ENCODE assay signal across 9 mouse cellular contexts in genomic region chr16:18108221-18108966, GRCm38 (mm10). TPM values are rescaled to one million over a fixed set of nuclear protein-coding genes. Genes with fewer than 3 reads are reported as not detected.
A peak's percentile ranks its signal among the peaks of the same experiment; 100 is the strongest.
DNase-seq lines count a peak whose midpoint lies in the region; ATAC-seq and TF ChIP-seq lines count a peak whose summit lies in the region.
"Had no signal": no experiment of that assay in that cellular context is flagged by ENCODE, and none has a peak within 500 bp of the region (broad histone marks: within the 10 kb centered on the region; RNA-seq: fewer than 3 reads in every experiment).

No protein-coding gene starts in this region.

- no peak overlapping the region for H3K9ac ChIP-seq in ES-Bruce4 (ENCODE audit: low read depth, poor library complexity, severe bottlenecking)
- H3K9ac ChIP-seq in forebrain, embryonic 13.5 days = no peak overlapping the region
- no peak overlapping the region for H3K9ac ChIP-seq in hindbrain, embryonic 11.5 days (ENCODE audit: low read depth, low read length)
- H3K9ac ChIP-seq: embryonic facial prominence, embryonic 12.5 days had no signal

- H3K36me3 ChIP-seq in ES-Bruce4 (ENCODE audit: control insufficient read depth, insufficient read depth, low read length, poor library complexity, severe bottlenecking) = no peaks in the 10 kb centered on the region
- no peaks in the 10 kb centered on the region for H3K36me3 ChIP-seq in forebrain, embryonic 13.5 days (ENCODE audit: poor library complexity, severe bottlenecking)
- no peaks in the 10 kb centered on the region for H3K36me3 ChIP-seq in hindbrain, embryonic 11.5 days (ENCODE audit: control insufficient read depth, insufficient read depth, low read length)
- H3K36me3 ChIP-seq: embryonic facial prominence, embryonic 12.5 days had no signal

- TF ChIP-seq CTCF in ES-Bruce4 (IDR thresholded peaks at IDR 0.05; ENCODE audit: low read depth, low read length) = peak; percentile 88
- peak; percentile 87 for TF ChIP-seq CTCF in bone marrow, adult 2 months (IDR thresholded peaks at IDR 0.05; ENCODE audit: control insufficient read depth, insufficient read depth, low read length)

- no peak for TF ChIP-seq POLR2A in ES-Bruce4 (IDR thresholded peaks at IDR 0.05; ENCODE audit: insufficient read depth, low read length)
- no peak for TF ChIP-seq POLR2A in bone marrow, adult 2 months (IDR thresholded peaks at IDR 0.05; ENCODE audit: borderline replicate concordance, control insufficient read depth, low read depth, low read length)

- TF ChIP-seq EP300 in ES-Bruce4 (IDR thresholded peaks at IDR 0.05; ENCODE audit: insufficient read depth, low read depth, low read length) = no peak

- H3K4me2 ChIP-seq in forebrain, embryonic 13.5 days = no peak overlapping the region
- no peak overlapping the region for H3K4me2 ChIP-seq in hindbrain, embryonic 11.5 days (replicated peaks; ENCODE audit: low read depth, low read length)
- H3K4me2 ChIP-seq: embryonic facial prominence, embryonic 12.5 days had no signal

- H3K27me3 ChIP-seq in ES-Bruce4 (ENCODE audit: control insufficient read depth, insufficient read depth, low read length, poor library complexity, severe bottlenecking) = no peaks in the 10 kb centered on the region
- no peaks in the 10 kb centered on the region for H3K27me3 ChIP-seq in forebrain, embryonic 13.5 days
- no peaks in the 10 kb centered on the region for H3K27me3 ChIP-seq in hindbrain, embryonic 11.5 days (ENCODE audit: control insufficient read depth, insufficient read depth, low read length)

- H3K4me1 ChIP-seq in ES-Bruce4 (ENCODE audit: control insufficient read depth, insufficient read depth, low read length) = no peaks in the 10 kb centered on the region
- no peaks in the 10 kb centered on the region; the same call in none of the 2 replicates for H3K4me1 ChIP-seq in bone marrow, adult 2 months (ENCODE audit: control insufficient read depth, insufficient read depth, low read length)
- H3K4me1 ChIP-seq in forebrain, embryonic 13.5 days = no peaks in the 10 kb centered on the region
- H3K4me1 ChIP-seq in hindbrain, embryonic 11.5 days (replicated peaks; ENCODE audit: control insufficient read depth, insufficient read depth, low read length) = no peaks in the 10 kb centered on the region

- no peak overlapping the region for H3K4me3 ChIP-seq in ES-Bruce4 (ENCODE audit: low read depth, low read length)
- H3K4me3 ChIP-seq in bone marrow, adult 2 months (replicated peaks; ENCODE audit: control insufficient read depth, low read depth, low read length) = no peak overlapping the region
- no peak overlapping the region for H3K4me3 ChIP-seq in forebrain, embryonic 13.5 days
- H3K4me3 ChIP-seq in hindbrain, embryonic 11.5 days (ENCODE audit: low read depth, low read length) = no peak overlapping the region
- H3K4me3 ChIP-seq: embryonic facial prominence, embryonic 12.5 days had no signal

- DNase-seq in hindbrain, embryonic 11.5 days (ENCODE audit: low spot score) = peak; percentile 80
- peak; percentile 71 for DNase-seq in layer of hippocampus, adult 9-10 months (ENCODE audit: low spot score)
- peak; percentile 76 for DNase-seq in lung, postnatal 14 days
- peak; percentile 51 for DNase-seq in ovary, postnatal 14 days (ENCODE audit: low spot score)

- ATAC-seq in forebrain, embryonic 13.5 days = peak; percentile 74
- peak; percentile 71; the same call in 1 of the 2 replicates for ATAC-seq in hindbrain, embryonic 11.5 days (ENCODE audit: low FRiP score)
- ATAC-seq in erythroid progenitor cell, adult 5-6 weeks (replicated peaks; ENCODE audit: low FRiP score, poor library complexity, severe bottlenecking) = no peak

- no peaks in the 10 kb centered on the region for H3K9me3 ChIP-seq in ES-Bruce4 (replicated peaks; ENCODE audit: control insufficient read depth, insufficient read depth, low read length, poor library complexity, severe bottlenecking)
- peaks cover 9% of the 10 kb centered on the region for H3K9me3 ChIP-seq in forebrain, embryonic 13.5 days (replicated peaks)
- no peaks in the 10 kb centered on the region for H3K9me3 ChIP-seq in hindbrain, embryonic 11.5 days (ENCODE audit: control insufficient read depth, low read length)
- H3K9me3 ChIP-seq: embryonic facial prominence, embryonic 12.5 days had no signal

- WGBS in bone marrow, adult 2 months = 50% methylated on average over 5 of the region's 5 CpGs
- WGBS in forebrain, embryonic 13.5 days = 61% methylated on average over 5 of the region's 5 CpGs
- 60% methylated on average over 5 of the region's 5 CpGs for WGBS in hindbrain, embryonic 11.5 days

- H3K27ac ChIP-seq in ES-Bruce4 (ENCODE audit: insufficient read depth, low read length) = no peak overlapping the region
- H3K27ac ChIP-seq in bone marrow, adult 2 months (ENCODE audit: control insufficient read depth, insufficient read depth, low read depth, low read length, poor library complexity) = no peak overlapping the region
- H3K27ac ChIP-seq in forebrain, embryonic 13.5 days = no peak overlapping the region
- H3K27ac ChIP-seq in hindbrain, embryonic 11.5 days (ENCODE audit: low read depth, low read length) = no peak overlapping the region
- H3K27ac ChIP-seq: embryonic facial prominence, embryonic 12.5 days had no signal

RNA-seq across cellular contexts. Expression of gene Prodh, which starts 18.4 kb away (rescaled TPM):
- 8.7 and 9.2 TPM in 2 replicates for polyA plus RNA-seq in ES-Bruce4 (2011; ENCODE audit: insufficient read depth, insufficient read length, low read depth, missing spikeins)
- 7.8 and 20.6 TPM in 2 replicates for polyA plus RNA-seq in bone marrow, adult 2 months (2011; ENCODE audit: insufficient read depth, insufficient read length, low replicate concordance, missing spikeins)
- polyA plus RNA-seq in forebrain, embryonic 13.5 days (2015; fragmentation: Nextera tagmentation; extraction: Ambion mirVana) = 3.7 and 6.3 TPM in 2 replicates
- 7.8 and 8.3 TPM in 2 replicates for polyA plus RNA-seq in hindbrain, embryonic 11.5 days (2014; fragmentation: Nextera tagmentation; extraction: Ambion mirVana)
- total RNA-seq in erythroid progenitor cell, adult 5-6 weeks (2015; ENCODE audit: low replicate concordance) = not detected in 2 replicates
- total RNA-seq in erythroid progenitor cell, adult 5-6 weeks (2017; ENCODE audit: low replicate concordance) = 3.4 and 5.0 TPM in 2 replicates

RNA-seq across cellular contexts. Expression of gene Rtn4r, which starts 19.0 kb away (rescaled TPM):
- 2.2 TPM in 2 replicates for polyA plus RNA-seq in ES-Bruce4 (2011; ENCODE audit: insufficient read depth, insufficient read length, low read depth, missing spikeins)
- polyA plus RNA-seq in bone marrow, adult 2 months (2011; ENCODE audit: insufficient read depth, insufficient read length, low replicate concordance, missing spikeins) = 0.77 and 1.2 TPM in 2 replicates
- 7.3 and 7.8 TPM in 2 replicates for polyA plus RNA-seq in forebrain, embryonic 13.5 days (2015; fragmentation: Nextera tagmentation; extraction: Ambion mirVana)
- polyA plus RNA-seq in hindbrain, embryonic 11.5 days (2014; fragmentation: Nextera tagmentation; extraction: Ambion mirVana) = 3.3 and 3.4 TPM in 2 replicates
- 1.4 TPM in 1 of 2 replicates, not detected in the other for total RNA-seq in erythroid progenitor cell, adult 5-6 weeks (2015; ENCODE audit: low replicate concordance)
- total RNA-seq in erythroid progenitor cell, adult 5-6 weeks (2017; ENCODE audit: low replicate concordance) = 1.6 TPM in 1 of 2 replicates, not detected in the other

RNA-seq across cellular contexts. Expression of gene Dgcr6, which starts 55.7 kb away (rescaled TPM):
- 30.2 and 31.0 TPM in 2 replicates for polyA plus RNA-seq in ES-Bruce4 (2011; ENCODE audit: insufficient read depth, insufficient read length, low read depth, missing spikeins)
- 39.7 and 71.5 TPM in 2 replicates for polyA plus RNA-seq in bone marrow, adult 2 months (2011; ENCODE audit: insufficient read depth, insufficient read length, low replicate concordance, missing spikeins)
- polyA plus RNA-seq in forebrain, embryonic 13.5 days (2015; fragmentation: Nextera tagmentation; extraction: Ambion mirVana) = 164 and 168 TPM in 2 replicates
- 128 and 130 TPM in 2 replicates for polyA plus RNA-seq in hindbrain, embryonic 11.5 days (2014; fragmentation: Nextera tagmentation; extraction: Ambion mirVana)
- 8.4 TPM in 1 of 2 replicates, not detected in the other for total RNA-seq in erythroid progenitor cell, adult 5-6 weeks (2015; ENCODE audit: low replicate concordance)
- total RNA-seq in erythroid progenitor cell, adult 5-6 weeks (2017; ENCODE audit: low replicate concordance) = 2.1 TPM in 1 of 2 replicates, not detected in the other
